Mouse (Mus musculus) kidney, embryonic 14.5 days (tissue): ENCODE measurements at regions not wholly inside any gene's neighbourhood (a gene's known extent, or its start where the extent isn't known, plus 50 kb on each side); places are given as distances from the start of the nearest gene placed in this dataset.

Source experiments
- ATAC-seq: fragments of 200-750 bp; cut with Nextera tagmentation; 2 replicates; pipeline ENCODE4 v1.8.0; 2017; ENCODE audit warnings: moderate number of reproducible peaks, mild to moderate bottlenecking, moderate TSS enrichment, moderate library complexity; ENCODE audit not compliant: low FRiP score, low TSS enrichment
- H3K27ac ChIP-seq: fragments of 300-500 bp; sonication (generic); 2 replicates; pipeline ENCODE4 v1.5.1; 2014; ENCODE audit warnings: low read depth, mild to moderate bottlenecking, low read length, moderate library complexity, mixed read lengths
- H3K27me3 ChIP-seq: fragments of 300-500 bp; sonication (generic); 2 replicates; pipeline ENCODE4 v1.6.1; 2014; ENCODE audit warnings: mild to moderate bottlenecking, low read length; ENCODE audit not compliant: control insufficient read depth, insufficient read depth
- H3K36me3 ChIP-seq: fragments of 300-500 bp; sonication (generic); 2 replicates; pipeline ENCODE4 v1.6.1; 2014; ENCODE audit warnings: low read length, mixed read lengths; ENCODE audit not compliant: control insufficient read depth, insufficient read depth
- H3K4me1 ChIP-seq: fragments of 300-500 bp; sonication (generic); 2 replicates; pipeline ENCODE4 v1.6.1; 2014; ENCODE audit warnings: low read length, mixed read lengths; ENCODE audit not compliant: control insufficient read depth, insufficient read depth
- H3K4me2 ChIP-seq: fragments of 300-500 bp; sonication (generic); replicated peaks from 2 replicates; pipeline ENCODE4 v1.6.1; 2014; ENCODE audit warnings: low read depth, mild to moderate bottlenecking, low read length
- H3K4me3 ChIP-seq: fragments of 300-500 bp; sonication (generic); 2 replicates; pipeline ENCODE4 v1.5.1; 2014; ENCODE audit warnings: mild to moderate bottlenecking, low read length
- H3K9ac ChIP-seq: fragments of 300-500 bp; sonication (generic); 2 replicates; pipeline ENCODE4 v1.6.1; 2014; ENCODE audit warnings: low read depth, mild to moderate bottlenecking, low read length, moderate library complexity
- H3K9me3 ChIP-seq: fragments of 300-500 bp; sonication (generic); 2 replicates; pipeline ENCODE4 v1.6.1; 2016; ENCODE audit warnings: low read length; ENCODE audit not compliant: control insufficient read depth
- WGBS: fragments of 180-500 bp; shearing (Covaris S2); extraction: QIAGEN DNeasy Blood & Tissue Kit; methylation state at CpG from one replicate; pipeline ENCODE4 v1.1.7; 2014; 5-methylcytosine and 5-hydroxymethylcytosine counted together

- 17% methylated on average over 1 of the region's 1 CpGs for WGBS
- H3K4me3 ChIP-seq = no peak overlapping the region
Measured at GRCm38 (mm10) chr11:111347562-111347961, 281.6 kb downstream of the Kcnj2 start.

GRCm38 (mm10) chr11:111350028-111350427 is 284.1 kb downstream of the Kcnj2 start:
- Histone ChIP-seq H3K27ac (no peak overlapping the region), H3K36me3 (no peaks in the 10 kb centered on the region), H3K9me3 (no peaks in the 10 kb centered on the region), H3K4me2 (no peak overlapping the region), H3K9ac (no peak overlapping the region), H3K4me3 (no peak overlapping the region), H3K27me3 (no peaks in the 10 kb centered on the region), H3K4me1 (peaks cover 4% of the 10 kb centered on the region; the same call in 1 of the 2 replicates)
- 18% methylated on average over 4 of the region's 4 CpGs for WGBS
- ATAC-seq = peak; percentile 87

More at GRCm38 (mm10) chr11:111347562-111347961, 281.6 kb downstream of the Kcnj2 start:
- Histone ChIP-seq H3K36me3 (no peaks in the 10 kb centered on the region), H3K4me1 (peaks cover 4% of the 10 kb centered on the region; the same call in 1 of the 2 replicates), H3K9ac (no peak overlapping the region), H3K27ac (no peak overlapping the region), H3K27me3 (no peaks in the 10 kb centered on the region), H3K9me3 (no peaks in the 10 kb centered on the region), H3K4me2 (no peak overlapping the region)
- no peak for ATAC-seq

- Histone ChIP-seq H3K4me3 (no peak overlapping the region), H3K9me3 (no peaks in the 10 kb centered on the region), H3K27me3 (no peaks in the 10 kb centered on the region), H3K36me3 (no peaks in the 10 kb centered on the region), H3K4me2 (no peak overlapping the region), H3K9ac (no peak overlapping the region), H3K27ac (no peak overlapping the region), H3K4me1 (no peaks in the 10 kb centered on the region)
- no peak for ATAC-seq
- WGBS = 72% methylated on average over 1 of the region's 1 CpGs
Measured at GRCm38 (mm10) chr11:111363363-111363762, 297.4 kb downstream of the Kcnj2 start.

GRCm38 (mm10) chr11:111377165-111377564 is 311.2 kb downstream of the Kcnj2 start:
- Histone ChIP-seq H3K36me3 (no peaks in the 10 kb centered on the region), H3K27me3 (no peaks in the 10 kb centered on the region), H3K4me1 (no peaks in the 10 kb centered on the region), H3K9ac (no peak overlapping the region), H3K4me2 (no peak overlapping the region), H3K4me3 (no peak overlapping the region), H3K27ac (no peak overlapping the region), H3K9me3 (no peaks in the 10 kb centered on the region)
- WGBS = 78% methylated on average over 4 of the region's 4 CpGs
- no peak for ATAC-seq

GRCm38 (mm10) chr11:111379842-111380241 is 313.9 kb downstream of the Kcnj2 start:
- H3K36me3 ChIP-seq = no peaks in the 10 kb centered on the region
- no peak overlapping the region for H3K4me3 ChIP-seq
- WGBS = 75% methylated on average over 3 of the region's 3 CpGs
- H3K4me1 ChIP-seq = no peaks in the 10 kb centered on the region
- ATAC-seq = no peak
- no peak overlapping the region for H3K9ac ChIP-seq
- H3K27me3 ChIP-seq = no peaks in the 10 kb centered on the region
- no peak overlapping the region for H3K4me2 ChIP-seq
- H3K9me3 ChIP-seq = no peaks in the 10 kb centered on the region
- H3K27ac ChIP-seq = no peak overlapping the region

- WGBS = 86% methylated on average over 1 of the region's 1 CpGs
- H3K27me3 ChIP-seq = no peaks in the 10 kb centered on the region
Measured at GRCm38 (mm10) chr11:111398706-111399105, 332.7 kb downstream of the Kcnj2 start.

GRCm38 (mm10) chr11:111409266-111409665 is 343.3 kb downstream of the Kcnj2 start:
- Histone ChIP-seq H3K4me1 (no peaks in the 10 kb centered on the region), H3K36me3 (no peaks in the 10 kb centered on the region), H3K4me2 (no peak overlapping the region), H3K27ac (no peak overlapping the region), H3K9ac (no peak overlapping the region), H3K9me3 (no peaks in the 10 kb centered on the region), H3K27me3 (no peaks in the 10 kb centered on the region), H3K4me3 (no peak overlapping the region)
- 92% methylated on average over 2 of the region's 2 CpGs for WGBS
- no peak for ATAC-seq

More at GRCm38 (mm10) chr11:111398706-111399105, 332.7 kb downstream of the Kcnj2 start:
- ATAC-seq = no peak
- no peak overlapping the region for H3K9ac ChIP-seq
- H3K4me3 ChIP-seq = no peak overlapping the region
- no peaks in the 10 kb centered on the region for H3K36me3 ChIP-seq
- no peaks in the 10 kb centered on the region for H3K9me3 ChIP-seq
- no peak overlapping the region for H3K27ac ChIP-seq
- no peak overlapping the region for H3K4me2 ChIP-seq
- H3K4me1 ChIP-seq = no peaks in the 10 kb centered on the region

GRCm38 (mm10) chr11:111424871-111425270 is 358.9 kb downstream of the Kcnj2 start:
- Histone ChIP-seq H3K9me3 (no peaks in the 10 kb centered on the region), H3K4me3 (no peak overlapping the region), H3K4me2 (no peak overlapping the region), H3K27me3 (no peaks in the 10 kb centered on the region), H3K9ac (no peak overlapping the region), H3K27ac (no peak overlapping the region), H3K36me3 (no peaks in the 10 kb centered on the region), H3K4me1 (no peaks in the 10 kb centered on the region)
- no peak for ATAC-seq
- WGBS = 48% methylated on average over 4 of the region's 4 CpGs

GRCm38 (mm10) chr11:111426715-111427114 is 360.8 kb downstream of the Kcnj2 start:
- WGBS = 63% methylated on average over 4 of the region's 4 CpGs
- Histone ChIP-seq H3K27me3 (no peaks in the 10 kb centered on the region), H3K4me1 (no peaks in the 10 kb centered on the region), H3K9ac (no peak overlapping the region), H3K36me3 (no peaks in the 10 kb centered on the region), H3K4me3 (no peak overlapping the region), H3K9me3 (no peaks in the 10 kb centered on the region), H3K4me2 (no peak overlapping the region), H3K27ac (no peak overlapping the region)
- no peak for ATAC-seq
